Comparison of ENCODE assay signal across 21 mouse cellular contexts in the genomic region with DNA sequence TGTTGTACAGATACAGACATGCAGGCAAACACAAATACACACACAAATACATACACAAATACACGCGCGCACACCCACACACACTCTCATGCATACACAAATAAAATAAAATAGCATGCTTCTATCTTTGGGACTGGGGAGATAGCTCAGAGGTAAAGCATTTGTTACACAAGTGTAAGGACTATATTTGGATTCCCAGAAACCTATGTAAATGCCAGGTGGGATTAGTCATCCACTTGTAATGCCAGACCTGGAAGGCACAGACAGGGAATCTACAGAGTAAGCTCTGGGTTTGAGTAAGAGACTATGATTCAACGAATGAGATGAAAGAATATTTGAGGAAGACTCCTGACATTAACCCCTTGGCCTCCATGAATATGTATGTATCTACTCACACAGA. TPM values are rescaled to one million over a fixed set of nuclear protein-coding genes. Genes with fewer than 3 reads are reported as not detected.
A peak's percentile ranks its signal among the peaks of the same experiment; 100 is the strongest.
DNase-seq lines count a peak whose midpoint lies in the region; ATAC-seq lines count a peak whose summit lies in the region.
"Had no signal": no experiment of that assay in that cellular context is flagged by ENCODE, and none has a peak within 500 bp of the region (broad histone marks: within the 10 kb centered on the region; RNA-seq: fewer than 3 reads in every experiment).

No protein-coding gene starts in this region.

- WGBS in heart, embryonic 16.5 days: 49% methylated on average over 4 of the region's 4 CpGs
- 87% methylated on average over 4 of the region's 4 CpGs for WGBS in heart, embryonic 10.5 days

- peaks cover 9% of the 10 kb centered on the region for H3K4me1 ChIP-seq in heart, embryonic 16.5 days (ENCODE audit: control insufficient read depth, insufficient read depth, low read length)
- H3K4me1 ChIP-seq in heart, embryonic 10.5 days: no peaks in the 10 kb centered on the region
- H3K4me1 ChIP-seq: hindbrain, embryonic 10.5 days had no signal

- H3K4me2 ChIP-seq in heart, embryonic 16.5 days (ENCODE audit: low read depth, low read length): no peak overlapping the region

- no peak; the same call in 1 of the 2 replicates for ATAC-seq in heart, embryonic 16.5 days (replicated peaks; ENCODE audit: extremely low read depth, insufficient read depth, low FRiP score)
- ATAC-seq: liver, postnatal 0 days had no signal

- peak overlapping the region; percentile 69 for H3K27ac ChIP-seq in heart, embryonic 16.5 days (ENCODE audit: low read length)
- no peak overlapping the region for H3K27ac ChIP-seq in heart, embryonic 10.5 days
- H3K27ac ChIP-seq: hindbrain, embryonic 10.5 days; layer of hippocampus, adult 2 months had no signal

- peak; percentile 22 for DNase-seq in cerebellum, adult 9-10 months
- DNase-seq in cerebellum, adult 9-11 months: no peak
- DNase-seq in heart, embryonic 10.5 days (ENCODE audit: low spot score): no peak
- DNase-seq in lung, postnatal 36 days: peak; percentile 38
- DNase-seq in lung, postnatal 4 days: no peak
- peak; percentile 41 for DNase-seq in gonadal fat pad, adult 2 months (ENCODE audit: low read depth)
- DNase-seq in adrenal gland, postnatal 36 days: no peak
- DNase-seq: adrenal gland, postnatal 25 days; cerebellum, adult 8-10 months; kidney, adult 18-20 months; kidney, postnatal 10 days; liver; liver, postnatal 0 days; midbrain, embryonic 14.5 days; thymus, postnatal 25 days had no signal

- no peak overlapping the region for H3K9ac ChIP-seq in heart, embryonic 16.5 days (ENCODE audit: low read length)
- H3K9ac ChIP-seq: liver, postnatal 0 days had no signal

- no peaks in the 10 kb centered on the region for H3K9me3 ChIP-seq in heart, embryonic 16.5 days (replicated peaks; ENCODE audit: control insufficient read depth, low read length)
- H3K9me3 ChIP-seq in heart, embryonic 10.5 days: no peaks in the 10 kb centered on the region
- H3K9me3 ChIP-seq: hindbrain, embryonic 10.5 days had no signal

- H3K36me3 ChIP-seq in heart, embryonic 16.5 days (ENCODE audit: control insufficient read depth, insufficient read depth): peaks cover 9% of the 10 kb centered on the region
- H3K36me3 ChIP-seq in heart, embryonic 10.5 days: peaks cover 48% of the 10 kb centered on the region

- no peaks in the 10 kb centered on the region for H3K27me3 ChIP-seq in heart, embryonic 16.5 days (ENCODE audit: control insufficient read depth, insufficient read depth, low read length)
- H3K27me3 ChIP-seq in heart, embryonic 10.5 days (ENCODE audit: insufficient read depth, poor library complexity, severe bottlenecking): no peaks in the 10 kb centered on the region
- H3K27me3 ChIP-seq: CH12.LX had no signal

- no peak overlapping the region for H3K4me3 ChIP-seq in heart, embryonic 16.5 days (ENCODE audit: low read length)
- no peak overlapping the region for H3K4me3 ChIP-seq in heart, embryonic 10.5 days
- H3K4me3 ChIP-seq: hindbrain, embryonic 10.5 days; layer of hippocampus, adult 2 months; myocyte had no signal

RNA-seq across cellular contexts. Expression of gene Pdxdc1, which starts 27.4 kb away (rescaled TPM):
- polyA plus RNA-seq in heart, embryonic 16.5 days (2015; fragmentation: Nextera tagmentation; extraction: Ambion mirVana): 58.1 and 65.8 TPM in 2 replicates
- polyA plus RNA-seq in heart, embryonic 10.5 days (2016; fragmentation: Nextera tagmentation; extraction: Ambion mirVana): 74.3 and 79.4 TPM in 2 replicates
- polyA plus RNA-seq in gonadal fat pad, adult 2 months (2012; rRNA removed): 250 and 265 TPM in 2 replicates
- 10 to 100 TPM; 82.9 to 90.9 TPM for total RNA-seq in adrenal gland, postnatal 36 days (2021)

RNA-seq across cellular contexts. Expression of gene Mpv17l, which starts 27.5 kb away (rescaled TPM):
- polyA plus RNA-seq in heart, embryonic 16.5 days (2015; fragmentation: Nextera tagmentation; extraction: Ambion mirVana): 1.7 and 2.3 TPM in 2 replicates
- polyA plus RNA-seq in heart, embryonic 10.5 days (2016; fragmentation: Nextera tagmentation; extraction: Ambion mirVana): 1.9 and 2.5 TPM in 2 replicates
- 9.4 and 9.5 TPM in 2 replicates for polyA plus RNA-seq in gonadal fat pad, adult 2 months (2012; rRNA removed)
- 10 to 100 TPM in 1 of 2 experiments, 1 to 10 TPM in 1; 9.1 to 12.7 TPM for total RNA-seq in adrenal gland, postnatal 36 days (2021)
- total RNA-seq: granulocyte monocyte progenitor cell, adult 5-6 weeks had no signal

RNA-seq across cellular contexts. Expression of gene Ntan1, which starts 56.8 kb away (rescaled TPM):
- polyA plus RNA-seq in heart, embryonic 16.5 days (2015; fragmentation: Nextera tagmentation; extraction: Ambion mirVana): 145 and 150 TPM in 2 replicates
- 129 and 145 TPM in 2 replicates for polyA plus RNA-seq in heart, embryonic 10.5 days (2016; fragmentation: Nextera tagmentation; extraction: Ambion mirVana)
- polyA plus RNA-seq in gonadal fat pad, adult 2 months (2012; rRNA removed): 44.4 and 49.5 TPM in 2 replicates
- total RNA-seq in adrenal gland, postnatal 36 days (2021): 10 to 100 TPM; 56.1 to 56.6 TPM

Comparison
In these comparisons a context has a peak if more than half of its experiments do, and no peak if none do; other contexts are left out.
1. DNase-seq: peak in cerebellum, adult 9-10 months (single experiment), lung, postnatal 36 days (single experiment) and gonadal fat pad, adult 2 months (single experiment); none in cerebellum, adult 9-11 months (single experiment), heart, embryonic 10.5 days (single experiment), lung, postnatal 4 days (0 of 2) and adrenal gland, postnatal 36 days (0 of 2).